Mouse (Mus musculus) C2C12 (cell line): ENCODE measurements around the gene Cacna1h. TPM values are rescaled to one million over a fixed set of nuclear protein-coding genes. Genes with fewer than 3 reads are reported as not detected.

Source experiments
- H3K27me3 ChIP-seq: one replicate; pipeline ENCODE4 v1.6.1; 2011; ENCODE audit not compliant: control insufficient read depth, insufficient read depth, insufficient read length
- H3K36me3 ChIP-seq: one replicate; pipeline ENCODE4 v1.6.1; 2011; ENCODE audit not compliant: control insufficient read depth, insufficient read depth
- H3K4me3 ChIP-seq: one replicate; pipeline ENCODE4 v1.5.1; 2011; ENCODE audit warnings: mild to moderate bottlenecking, control low read depth; ENCODE audit not compliant: poor library complexity, insufficient read depth, severe bottlenecking
- H3K79me2 ChIP-seq: one replicate; pipeline ENCODE4 v1.6.1; 2011; ENCODE audit not compliant: control insufficient read depth, insufficient read depth
- H3K79me3 ChIP-seq: one replicate; pipeline ENCODE4 v1.6.1; 2011; ENCODE audit warnings: low read depth, control low read depth
- H3ac ChIP-seq: one replicate; pipeline ENCODE3; 2011; ENCODE audit warnings: low read depth; ENCODE audit not compliant: control insufficient read depth, insufficient read length
- CEBPB ChIP-seq: IDR thresholded peaks from one replicate; pipeline ENCODE4 v1.6.1; 2011; ENCODE audit warnings: low read depth, mild to moderate bottlenecking, control low read depth, moderate library complexity
- CTCF ChIP-seq: IDR thresholded peaks from one replicate; pipeline ENCODE4 v1.5.1; 2011; ENCODE audit not compliant: control insufficient read depth, insufficient read depth, insufficient read length
- FOSL1 ChIP-seq: IDR thresholded peaks from one replicate; pipeline ENCODE4 v1.8.0; 2011; ENCODE audit warnings: mild to moderate bottlenecking, low read length; ENCODE audit not compliant: poor library complexity, insufficient read depth, severe bottlenecking
- MAX ChIP-seq: IDR thresholded peaks from one replicate; pipeline ENCODE4 v1.6.1; 2011; ENCODE audit warnings: mild to moderate bottlenecking, control low read depth
- MYOD1 ChIP-seq: IDR thresholded peaks from one replicate; pipeline ENCODE4 v1.6.1; 2011; ENCODE audit warnings: low read depth; ENCODE audit not compliant: control insufficient read depth, insufficient read length
- MYOG ChIP-seq: IDR thresholded peaks from one replicate; pipeline ENCODE4 v1.6.1; 2011; ENCODE audit not compliant: control insufficient read depth, insufficient read length; ENCODE audit errors: extremely low read depth
- USF1 ChIP-seq: IDR thresholded peaks from one replicate; pipeline ENCODE4 v1.6.1; 2011; ENCODE audit warnings: low read depth, mild to moderate bottlenecking, control low read depth, moderate library complexity
- polyA plus RNA-seq: library from polyadenylated mRNA; unstranded; fragments of >200 nt; fragmentation: generic; extraction: Trizol; gene quantifications from one replicate; pipeline ENCODE4 v1.2.1, GENCODE M21; 2012; ENCODE audit warnings: missing spikeins

Gene Cacna1h
- polyA plus RNA-seq, 1 experiment = not detected

GRCm38 (mm10) chr17:25345462-25345861 lies 88.1 kb downstream of the Cacna1h start, which contains the start of gene Tpsab1:
Gene Tpsab1 (minus strand): TSS chr17:25345562.
- Histone ChIP-seq H3K36me3 (no peaks in the 10 kb centered on the region), H3K79me3 (no peaks in the 10 kb centered on the region), H3ac (no peak within 1 kb of the TSS), H3K4me3 (no peak within 1 kb of the TSS), H3K27me3 (peaks cover 5% of the 10 kb centered on the region), H3K79me2 (no peaks in the 10 kb centered on the region)
- no peak for TF ChIP-seq USF1
- TF ChIP-seq MAX = no peak
- no peak for TF ChIP-seq MYOD1
- no peak for TF ChIP-seq CTCF

- H3ac ChIP-seq = no peak overlapping the region
Measured at GRCm38 (mm10) chr17:25341490-25341889, 92.1 kb downstream of the Cacna1h start.

GRCm38 (mm10) chr17:25340003-25340402 lies 93.6 kb downstream of the Cacna1h start:
- Histone ChIP-seq H3K27me3 (peaks cover 9% of the 10 kb centered on the region), H3K4me3 (no peak overlapping the region), H3ac (no peak overlapping the region), H3K79me3 (no peaks in the 10 kb centered on the region), H3K79me2 (no peaks in the 10 kb centered on the region), H3K36me3 (no peaks in the 10 kb centered on the region)
- TF ChIP-seq MYOG = no peak
- TF ChIP-seq FOSL1 = no peak
- TF ChIP-seq MYOD1 = no peak
- TF ChIP-seq MAX = no peak
- TF ChIP-seq CEBPB = no peak
- TF ChIP-seq USF1 = no peak
- TF ChIP-seq CTCF = no peak

More at GRCm38 (mm10) chr17:25341490-25341889, 92.1 kb downstream of the Cacna1h start:
- no peaks in the 10 kb centered on the region for H3K79me3 ChIP-seq
- no peak for TF ChIP-seq MYOG
- H3K27me3 ChIP-seq = peaks cover 9% of the 10 kb centered on the region
- H3K4me3 ChIP-seq = no peak overlapping the region
- no peaks in the 10 kb centered on the region for H3K79me2 ChIP-seq
- no peaks in the 10 kb centered on the region for H3K36me3 ChIP-seq

- TF ChIP-seq USF1 (no peak), MYOD1 (no peak), CEBPB (no peak), FOSL1 (no peak), CTCF (no peak), MYOG (no peak), MAX (no peak)
- no peak overlapping the region for H3ac ChIP-seq
- H3K79me2 ChIP-seq = no peaks in the 10 kb centered on the region
- peaks cover 21% of the 10 kb centered on the region for H3K27me3 ChIP-seq
- no peak overlapping the region for H3K4me3 ChIP-seq
- H3K79me3 ChIP-seq = no peaks in the 10 kb centered on the region
- no peaks in the 10 kb centered on the region for H3K36me3 ChIP-seq
Measured at GRCm38 (mm10) chr17:25338218-25338617, 95.4 kb downstream of the Cacna1h start.

GRCm38 (mm10) chr17:25333943-25334342 lies 99.6 kb downstream of the Cacna1h start:
- Histone ChIP-seq H3K79me3 (no peaks in the 10 kb centered on the region), H3K4me3 (no peak overlapping the region), H3K27me3 (peaks cover 52% of the 10 kb centered on the region), H3K79me2 (no peaks in the 10 kb centered on the region), H3K36me3 (no peaks in the 10 kb centered on the region), H3ac (no peak overlapping the region)
- TF ChIP-seq CTCF (peak; percentile 67), USF1 (no peak)

- Histone ChIP-seq H3K36me3 (no peaks in the 10 kb centered on the region), H3K27me3 (peaks cover 61% of the 10 kb centered on the region), H3K79me2 (no peaks in the 10 kb centered on the region), H3K4me3 (no peak overlapping the region), H3K79me3 (no peaks in the 10 kb centered on the region), H3ac (no peak overlapping the region)
- TF ChIP-seq MYOD1 (no peak), MAX (no peak), USF1 (no peak), FOSL1 (no peak), MYOG (no peak), CEBPB (no peak), CTCF (no peak)
Measured at GRCm38 (mm10) chr17:25332321-25332720, 101.3 kb downstream of the Cacna1h start.

Other genes starting within 250 kb of the Cacna1h start
- 14.3 TPM for gene BC003965, start 249.2 kb downstream of the Cacna1h start, polyA plus RNA-seq
- 1.8 TPM for gene Unkl, start 245.4 kb downstream of the Cacna1h start, polyA plus RNA-seq
- gene Gnptg, start 193.7 kb downstream of the Cacna1h start, polyA plus RNA-seq = 22.7 TPM
- 39.3 TPM for gene Tsr3, start 193.6 kb downstream of the Cacna1h start, polyA plus RNA-seq
- 0.16 TPM for gene Baiap3, start 177.4 kb downstream of the Cacna1h start, polyA plus RNA-seq
- 405 TPM for gene Ube2i, start 159.2 kb downstream of the Cacna1h start, polyA plus RNA-seq
- gene Prss34, start 135.4 kb downstream of the Cacna1h start, polyA plus RNA-seq = not detected
- not detected for gene Prss28, start 125.1 kb downstream of the Cacna1h start, polyA plus RNA-seq
- not detected for gene Prss29, start 115.1 kb downstream of the Cacna1h start, polyA plus RNA-seq
- gene Tpsab1, start 88.2 kb downstream of the Cacna1h start, polyA plus RNA-seq = 2.5 TPM
- gene Tpsb2, start 67.5 kb downstream of the Cacna1h start, polyA plus RNA-seq = not detected
- gene Tpsg1, start 64.5 kb downstream of the Cacna1h start, polyA plus RNA-seq = not detected
- gene Tekt4, start 20.8 kb upstream of the Cacna1h start, polyA plus RNA-seq = not detected
- gene Sstr5, start 63.5 kb upstream of the Cacna1h start, polyA plus RNA-seq = not detected
- gene Sox8, start 136.9 kb upstream of the Cacna1h start, polyA plus RNA-seq = 0.99 TPM
- gene Lmf1, start 145.3 kb upstream of the Cacna1h start, polyA plus RNA-seq = 14.0 TPM